Mouse (Mus musculus) E14TG2a.4 (cell line): ENCODE results near the gene Sars.

ENCODE experiments used
- CTCF ChIP-seq: conservative IDR thresholded peaks from 2 replicates; pipeline ENCODE4 v1.5.1; 2014; ENCODE audit warnings: low read length
- POU5F1 ChIP-seq: IDR thresholded peaks from 2 replicates; pipeline ENCODE4 v1.6.1; 2014; ENCODE audit warnings: low read length, borderline replicate concordance

- TF ChIP-seq CTCF (no peak), POU5F1 (no peak)
These were observed 52.7 kb downstream of the Sars start for GRCm38 (mm10) chr3:108392299-108392698.
